Mouse (Mus musculus) cerebellum, postnatal 14 days (tissue): ENCODE measurements at regions not wholly inside any gene's neighbourhood (a gene's known extent, or its start where the extent isn't known, plus 50 kb on each side); places are given as distances from the start of the nearest gene placed in this dataset.

Experiments
- DNase-seq, 2 experiments: peaks; one replicate each; pipeline ENCODE4 v3.0.0; 2021; ENCODE audit warnings: mixed read lengths in 2 of 2

DNA sequence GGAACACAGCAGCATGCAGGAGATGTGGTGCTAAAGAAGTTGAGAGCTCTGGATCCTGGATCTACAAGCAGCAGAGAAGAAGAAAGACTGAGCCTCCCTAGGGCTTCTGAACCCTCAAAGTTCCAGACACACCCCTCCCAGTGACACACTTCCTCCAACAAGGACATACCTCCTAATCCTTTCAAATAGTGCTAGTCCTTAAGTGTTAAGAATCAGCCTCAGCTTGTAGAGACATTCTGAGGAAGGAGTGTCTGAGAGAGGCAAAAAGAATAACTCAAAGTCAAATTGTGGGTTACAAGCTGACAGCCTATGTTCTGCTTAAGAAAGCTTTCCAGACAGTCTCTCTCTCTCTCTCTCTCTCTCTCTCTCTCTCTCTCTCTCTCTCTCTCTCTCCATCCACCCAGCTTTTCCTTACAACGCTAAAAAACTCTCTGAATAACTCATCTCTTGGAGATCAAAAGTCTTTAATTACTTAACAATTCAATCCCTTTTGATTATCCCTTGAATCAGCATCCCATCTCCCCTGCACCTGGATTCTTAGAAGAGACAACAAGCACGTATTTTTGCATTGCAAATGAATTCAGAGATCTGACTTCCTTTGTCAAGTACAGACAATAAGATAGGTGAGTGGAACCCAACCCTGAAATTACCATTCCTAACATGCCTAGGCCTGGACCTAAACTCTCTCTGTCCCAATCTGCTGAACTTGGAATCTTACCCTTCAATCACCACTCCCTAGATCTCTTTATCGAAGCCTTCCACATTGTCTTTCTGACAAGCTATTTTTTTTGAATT lies 285.7 kb downstream of the Rnf152 start:
- no peak for DNase-seq

DNA sequence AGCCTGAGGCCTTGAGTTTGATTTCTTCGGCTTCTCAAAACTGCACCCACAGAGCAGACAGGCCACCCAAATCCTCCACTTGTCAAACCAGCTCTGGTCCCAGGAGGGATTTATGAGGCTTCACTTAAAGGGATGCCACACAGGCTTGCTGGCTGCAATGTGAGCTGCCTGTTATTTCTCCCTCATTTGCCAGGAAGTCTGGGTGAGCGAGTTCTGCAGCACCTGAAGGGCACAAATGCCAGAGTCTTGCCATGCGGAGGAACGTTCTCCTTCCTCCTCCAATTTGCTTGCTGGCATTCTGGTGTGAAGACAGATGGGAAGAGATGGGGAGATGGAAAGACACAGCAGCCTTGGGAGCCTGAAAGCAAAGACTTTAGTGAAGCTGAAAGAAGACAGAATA lies 288.6 kb downstream of the Rnf152 start:
- DNase-seq, result peak; percentile 49 to 76

DNA sequence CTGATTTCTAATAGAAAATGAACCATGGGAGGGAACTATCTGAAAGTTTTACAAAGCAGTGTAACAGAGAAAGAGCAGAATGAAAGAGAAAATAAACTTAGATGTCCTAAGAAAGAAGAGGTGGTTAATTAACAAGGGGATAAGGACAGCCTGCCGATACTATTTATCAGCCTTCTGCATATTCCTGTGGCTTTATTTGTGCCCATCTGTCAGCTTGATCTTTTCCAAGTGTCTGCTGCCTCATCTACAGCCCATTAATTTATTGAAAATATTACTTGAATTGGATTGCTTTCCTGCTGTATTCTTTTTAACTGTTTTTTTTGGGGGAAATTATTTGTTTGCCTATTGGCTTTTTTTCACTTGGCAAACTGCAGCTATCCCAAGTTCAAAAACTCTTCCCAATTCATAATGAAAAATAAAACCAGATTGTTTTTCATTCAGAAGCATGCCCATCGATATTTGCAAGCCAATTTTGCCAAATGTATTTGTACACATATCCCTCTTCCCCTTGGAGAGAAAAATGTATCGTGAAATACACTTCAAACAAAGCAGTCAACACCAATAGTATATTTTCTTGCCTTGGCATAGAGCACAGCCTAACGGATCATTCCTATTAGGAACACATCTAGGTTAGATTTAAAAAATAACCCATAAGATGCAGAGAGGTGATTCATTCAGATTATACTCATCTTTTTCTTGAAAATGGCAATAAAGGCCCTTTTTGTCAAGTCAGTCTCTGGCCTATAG lies 289.3 kb downstream of the Rnf152 start:
- DNase-seq, result peak in 1 of 2 experiments; percentile 57

DNA sequence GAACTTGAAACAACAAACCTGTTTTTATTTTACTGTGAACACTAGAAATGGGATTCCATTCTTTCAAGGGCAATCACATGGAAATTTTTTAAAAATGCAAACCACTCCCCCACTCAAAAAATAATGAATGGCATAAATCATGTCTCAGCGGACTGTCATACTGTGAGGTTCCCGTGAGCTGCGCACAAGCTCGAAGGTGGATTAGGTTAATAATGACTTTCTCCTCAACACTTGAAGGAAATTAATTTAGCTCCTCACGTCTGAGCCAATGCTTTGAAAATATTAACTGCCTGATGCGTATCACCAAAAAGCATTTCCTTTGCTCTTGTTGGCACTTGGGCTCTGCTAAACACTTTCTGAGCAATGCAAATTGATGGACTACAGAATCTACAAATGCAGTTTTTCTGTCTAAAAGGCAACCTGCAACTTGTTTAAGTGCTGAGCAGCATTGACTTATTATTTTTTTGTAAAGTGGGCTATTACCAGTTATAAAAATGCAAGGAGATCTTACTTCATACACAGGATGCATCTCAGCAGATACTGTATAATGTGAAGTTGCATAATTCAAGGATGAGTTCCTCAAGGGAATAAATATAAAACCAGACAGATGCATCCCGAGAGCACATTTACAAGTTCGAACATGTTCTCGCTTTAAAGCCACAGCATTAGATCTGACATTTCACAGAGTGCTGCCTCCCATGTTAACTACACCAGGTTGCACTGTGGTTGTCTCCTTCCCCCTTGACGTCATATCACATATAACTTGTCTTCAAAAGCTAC lies 282.4 kb downstream of the Cdh20 start:
- DNase-seq, result no peak
